Mouse (Mus musculus) E14TG2a.4 (cell line): ENCODE measurements at regions not wholly inside any gene's neighbourhood (a gene's known extent, or its start where the extent isn't known, plus 50 kb on each side); places are given as distances from the start of the nearest gene placed in this dataset.

Experiments
- CTCF ChIP-seq: conservative IDR thresholded peaks from 2 replicates; pipeline ENCODE4 v1.5.1; 2014; ENCODE audit warnings: low read length
- NANOG ChIP-seq: IDR thresholded peaks from 2 replicates; pipeline ENCODE4 v1.6.1; 2014; ENCODE audit warnings: borderline replicate concordance, low read length, mixed read lengths

DNA sequence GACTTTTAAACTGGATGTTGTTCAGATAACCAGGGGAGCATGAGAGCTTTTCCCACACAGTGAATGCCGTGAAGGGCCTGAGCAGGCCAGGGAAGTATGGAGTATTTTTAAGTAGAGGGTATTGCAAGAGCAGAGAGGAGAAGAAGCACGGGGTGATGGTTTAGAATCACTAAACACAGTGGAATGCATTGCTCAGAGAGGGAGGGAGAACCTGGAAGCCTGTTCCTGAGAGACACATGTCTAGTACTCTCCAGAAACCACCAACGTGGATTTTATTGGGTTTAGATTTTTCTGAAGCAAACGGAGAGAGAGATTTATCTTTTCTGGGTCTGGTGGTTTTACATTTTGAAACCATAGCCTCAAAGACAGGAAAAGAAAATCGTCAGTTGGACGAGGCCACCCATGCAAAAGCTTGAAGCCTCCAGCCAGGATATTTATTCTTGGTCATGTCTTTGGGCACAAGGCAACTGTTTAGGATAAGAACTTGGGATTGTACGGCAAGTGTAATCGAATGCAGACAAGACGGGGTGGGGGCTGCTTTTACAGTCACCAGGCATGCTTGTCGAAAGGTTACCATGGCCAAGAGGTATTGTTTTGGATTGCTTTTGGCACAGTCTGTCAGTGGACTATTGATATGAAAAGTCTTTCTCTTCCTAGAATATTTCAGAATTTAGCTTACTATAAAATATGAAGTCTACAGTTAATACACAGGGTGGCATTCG lies 306.2 kb downstream of the Sorl1 start:
- TF ChIP-seq CTCF: no peak
- TF ChIP-seq NANOG: no peak
